Mouse (Mus musculus) brain, embryonic 18.5 days (tissue): Measurements from ENCODE around the gene Sav1.

Experiments
- DNase-seq: peaks from one replicate; pipeline ENCODE4 v3.0.0-alpha.2; 2012; ENCODE audit warnings: low read depth, low spot score

Gene Sav1

GRCm38 (mm10) chr12:69957378-69957777 lies 29.4 kb downstream of the Sav1 start:
- no peak for DNase-seq

DNA sequence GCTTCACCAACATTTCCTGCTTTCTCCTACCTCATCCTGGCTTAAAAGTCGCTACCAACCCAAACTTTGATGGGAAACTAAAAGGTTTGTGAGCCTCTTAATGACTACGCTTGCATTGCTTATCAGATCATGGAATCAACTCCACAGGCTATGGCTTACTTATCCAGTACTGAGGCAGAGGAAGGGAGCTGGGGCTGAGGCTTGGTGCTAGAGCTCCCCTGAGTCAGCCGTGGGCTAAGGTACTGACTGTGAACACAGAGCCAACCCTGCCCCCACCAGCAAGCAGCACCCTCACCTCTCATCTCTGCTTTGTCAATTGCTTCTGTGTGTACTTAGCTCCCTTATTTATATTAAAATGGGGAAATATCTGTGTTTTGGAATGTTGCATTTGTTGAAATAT lies 39.3 kb downstream of the Sav1 start:
- no peak for DNase-seq

- DNase-seq, result no peak
These were observed 40.9 kb downstream of the Sav1 start for GRCm38 (mm10) chr12:69945861-69946260.

- no peak for DNase-seq
These were observed 45.0 kb downstream of the Sav1 start for GRCm38 (mm10) chr12:69941655-69942329.

DNA sequence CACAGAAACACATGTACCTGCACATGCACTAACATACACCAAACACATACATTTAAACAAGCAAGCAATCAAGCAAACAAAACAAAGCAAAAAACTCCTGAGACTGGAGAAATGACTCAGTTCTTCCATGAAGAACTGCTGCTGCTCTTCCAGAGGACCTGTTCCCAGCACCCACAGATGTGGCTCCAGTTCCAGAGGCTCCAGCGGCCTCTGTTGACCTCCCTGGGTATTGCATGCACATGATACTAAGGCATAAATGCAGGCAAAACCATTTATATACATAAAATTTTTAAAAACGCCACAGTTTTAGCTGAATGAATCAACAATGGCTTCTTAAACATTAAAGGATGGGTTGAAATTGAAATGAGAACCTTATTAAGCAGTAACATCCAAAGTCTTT lies 47.5 kb downstream of the Sav1 start:
- DNase-seq, result no peak

- no peak for DNase-seq
These were observed 49.1 kb downstream of the Sav1 start for GRCm38 (mm10) chr12:69937731-69938130.

DNA sequence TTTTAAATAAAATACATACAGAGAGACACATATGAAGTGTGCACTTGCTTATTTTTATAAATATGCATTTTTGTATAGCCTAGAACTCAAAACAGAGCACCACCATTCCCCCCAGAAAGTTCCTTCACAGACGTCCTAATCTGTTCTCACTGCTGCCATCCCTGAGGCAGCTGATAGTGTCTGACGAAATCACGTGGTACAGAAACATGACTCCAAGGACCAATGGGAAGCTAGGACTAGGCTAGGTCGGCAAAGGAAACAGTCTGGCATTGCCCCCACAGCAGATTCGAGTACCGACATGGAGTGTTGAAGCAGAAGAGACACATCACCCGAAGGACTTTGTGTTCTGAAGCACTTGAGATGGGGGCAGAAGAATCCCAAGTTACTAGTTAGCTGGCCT lies 60.1 kb downstream of the Sav1 start:
- no peak for DNase-seq

GRCm38 (mm10) chr12:69924012-69924411 lies 62.8 kb downstream of the Sav1 start:
- no peak for DNase-seq

GRCm38 (mm10) chr12:69923603-69924002 lies 63.2 kb downstream of the Sav1 start:
- DNase-seq, result no peak

- DNase-seq, result no peak
These were observed 63.7 kb downstream of the Sav1 start for GRCm38 (mm10) chr12:69923128-69923527.

GRCm38 (mm10) chr12:69922099-69922498 lies 64.7 kb downstream of the Sav1 start:
- DNase-seq, result no peak

- DNase-seq, result no peak
These were observed 68.9 kb downstream of the Sav1 start for GRCm38 (mm10) chr12:69917870-69918269.
